Mouse (Mus musculus): ENCODE measurements around the gene Fat4. TPM values are rescaled to one million over a fixed set of nuclear protein-coding genes. Genes with fewer than 3 reads are reported as not detected.
A peak's percentile ranks its signal among the peaks of the same experiment; 100 is the strongest.

Fat4 gene
- total and polyA plus RNA-seq, 2 experiments from 2014 or later = 1.0 to 16.1 TPM

DNA sequence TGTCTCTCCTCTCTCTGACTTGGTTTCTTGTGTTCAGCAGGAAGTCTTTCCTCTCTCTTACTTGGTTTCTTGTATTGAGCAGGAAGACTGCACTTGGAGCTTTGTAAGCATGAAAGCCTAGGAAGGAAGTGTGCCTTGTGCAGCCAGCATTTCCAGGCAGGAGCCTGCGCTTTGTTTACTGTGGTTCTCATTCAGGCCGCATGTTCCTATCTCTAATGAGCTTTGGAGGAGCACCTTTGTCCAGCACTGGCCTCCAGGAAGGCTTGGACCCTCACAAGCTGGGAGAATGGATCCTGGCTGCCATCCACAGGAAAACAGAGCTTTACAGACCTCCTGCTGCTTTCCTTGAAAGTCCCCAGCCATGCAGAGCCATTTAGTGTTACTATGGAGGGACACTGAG lies 32.2 kb downstream of the Fat4 start:
- Histone ChIP-seq H3K4me2 (ENCODE audit: low read depth, low read length) (no peak overlapping the region), H3K27ac (ENCODE audit: low read depth) (peak overlapping the region; percentile 38), H3K9ac (replicated peaks; ENCODE audit: low read depth, low read length) (no peak overlapping the region), H3K9me3 (replicated peaks; ENCODE audit: control insufficient read depth, low read length) (no peaks in the 10 kb centered on the region), H3K36me3 (replicated peaks; ENCODE audit: control insufficient read depth, insufficient read depth, low read length) (no peaks in the 10 kb centered on the region), H3K27me3 (ENCODE audit: control insufficient read depth, insufficient read depth, low read length) (no peaks in the 10 kb centered on the region), H3K4me3 (ENCODE audit: low read depth, low read length) (no peak overlapping the region), H3K4me1 (ENCODE audit: control insufficient read depth, insufficient read depth) (peaks cover 4% of the 10 kb centered on the region; the same call in 1 of the 2 replicates)
- ATAC-seq (ENCODE audit: insufficient read depth, low read depth) (no peak), DNase-seq (ENCODE audit: low spot score) (no peak)
- TF ChIP-seq EP300 (IDR thresholded peaks at IDR 0.05; ENCODE audit: low read depth) (0 out of 2 replicates have a peak, but pooled peaks have one; percentile 25), CTCF (IDR thresholded peaks at IDR 0.05; ENCODE audit: low read depth) (no peak)
- 66% methylated on average over 2 of the region's 2 CpGs for WGBS

DNA sequence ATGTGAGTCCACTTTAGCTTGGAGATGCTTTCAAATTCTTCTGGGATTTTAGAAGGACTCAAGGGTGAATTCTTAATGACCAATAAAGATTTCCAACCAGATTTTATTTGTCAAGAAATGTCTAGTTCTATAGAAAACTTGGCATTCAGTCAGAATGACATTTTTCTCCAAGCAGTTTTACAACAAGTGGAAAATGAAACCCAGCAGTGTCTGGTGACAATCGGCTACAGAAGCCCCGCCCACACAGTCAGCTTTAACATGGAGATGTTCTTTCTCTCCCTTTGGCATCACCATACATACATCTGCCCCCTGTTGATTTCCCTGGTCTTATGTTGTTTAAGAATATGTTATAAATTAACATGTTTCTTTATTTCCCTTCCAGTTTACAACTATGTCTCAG lies 34.3 kb downstream of the Fat4 start:
- TF ChIP-seq EP300 (IDR thresholded peaks at IDR 0.05; ENCODE audit: low read depth) (no peak), CTCF (IDR thresholded peaks at IDR 0.05; ENCODE audit: low read depth) (no peak)
- Histone ChIP-seq H3K9ac (replicated peaks; ENCODE audit: low read depth, low read length) (no peak overlapping the region), H3K4me2 (ENCODE audit: low read depth, low read length) (no peak overlapping the region), H3K27ac (ENCODE audit: low read depth) (no peak overlapping the region), H3K36me3 (replicated peaks; ENCODE audit: control insufficient read depth, insufficient read depth, low read length) (no peaks in the 10 kb centered on the region), H3K27me3 (ENCODE audit: control insufficient read depth, insufficient read depth, low read length) (no peaks in the 10 kb centered on the region), H3K4me3 (ENCODE audit: low read depth, low read length) (no peak overlapping the region), H3K9me3 (replicated peaks; ENCODE audit: control insufficient read depth, low read length) (no peaks in the 10 kb centered on the region), H3K4me1 (ENCODE audit: control insufficient read depth, insufficient read depth) (peaks cover 4% of the 10 kb centered on the region; the same call in 1 of the 2 replicates)
- ATAC-seq (ENCODE audit: insufficient read depth, low read depth) (no peak), DNase-seq (ENCODE audit: low spot score) (no peak)
- WGBS = 71% methylated on average over 2 of the region's 2 CpGs

- ATAC-seq (ENCODE audit: insufficient read depth, low read depth) = no peak
- 73% methylated on average over 7 of the region's 7 CpGs for WGBS
- TF ChIP-seq EP300 (IDR thresholded peaks at IDR 0.05; ENCODE audit: low read depth) = no peak
- TF ChIP-seq CTCF (IDR thresholded peaks at IDR 0.05; ENCODE audit: low read depth) = no peak
These were observed 36.5 kb downstream of the Fat4 start for GRCm38 (mm10) chr3:38923251-38923686.

DNA sequence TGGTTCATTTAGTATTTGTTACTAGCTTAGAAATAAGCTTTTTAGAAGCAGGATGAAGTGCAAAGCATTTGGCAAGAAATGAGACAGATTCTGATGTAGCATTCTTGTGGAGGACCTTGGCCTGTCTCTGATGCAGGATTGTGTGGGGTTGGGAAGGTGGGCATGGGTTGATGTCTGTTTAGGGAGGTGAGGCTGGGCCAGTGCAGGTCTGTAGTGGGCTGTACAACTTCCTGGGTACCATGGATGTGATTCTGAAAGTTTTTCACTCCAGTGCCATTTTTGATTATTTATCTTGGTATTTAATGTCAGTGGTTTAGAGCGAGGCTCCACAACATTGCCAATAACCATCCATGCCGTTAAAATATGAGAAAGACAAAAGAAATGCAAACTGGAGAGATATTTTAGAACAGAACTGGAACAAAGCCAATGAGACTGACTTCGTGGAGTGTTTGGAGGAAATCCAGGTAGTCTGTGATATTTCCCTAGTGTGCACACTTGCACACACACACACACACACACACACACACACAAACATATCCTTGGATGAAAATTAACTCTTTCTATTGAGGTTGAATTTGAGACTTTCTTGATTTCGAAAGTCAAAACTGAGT lies 41.4 kb downstream of the Fat4 start:
- no peak overlapping the region for H3K4me3 ChIP-seq (ENCODE audit: low read depth, low read length)
- no peaks in the 10 kb centered on the region for H3K9me3 ChIP-seq (replicated peaks; ENCODE audit: control insufficient read depth, low read length)
- H3K27me3 ChIP-seq (ENCODE audit: control insufficient read depth, insufficient read depth, low read length) = no peaks in the 10 kb centered on the region
- TF ChIP-seq CTCF (IDR thresholded peaks at IDR 0.05; ENCODE audit: low read depth) = no peak
- TF ChIP-seq EP300 (IDR thresholded peaks at IDR 0.05; ENCODE audit: low read depth) = no peak
- WGBS = 15% methylated on average over 4 of the region's 4 CpGs
- H3K36me3 ChIP-seq (replicated peaks; ENCODE audit: control insufficient read depth, insufficient read depth, low read length) = no peaks in the 10 kb centered on the region
- H3K4me1 ChIP-seq (ENCODE audit: control insufficient read depth, insufficient read depth) = peaks cover 12% of the 10 kb centered on the region
- DNase-seq (ENCODE audit: low spot score) = no peak
- peak overlapping the region; percentile 22; the same call in 1 of the 2 replicates for H3K27ac ChIP-seq (ENCODE audit: low read depth)
- no peak for ATAC-seq (ENCODE audit: insufficient read depth, low read depth)
- no peak overlapping the region for H3K9ac ChIP-seq (replicated peaks; ENCODE audit: low read depth, low read length)
- H3K4me2 ChIP-seq (ENCODE audit: low read depth, low read length) = no peak overlapping the region; the same call in 1 of the 2 replicates

More at GRCm38 (mm10) chr3:38923251-38923686, 36.5 kb downstream of the Fat4 start:
- Histone ChIP-seq H3K27ac (ENCODE audit: low read depth) (no peak overlapping the region), H3K27me3 (ENCODE audit: control insufficient read depth, insufficient read depth, low read length) (no peaks in the 10 kb centered on the region), H3K4me3 (ENCODE audit: low read depth, low read length) (no peak overlapping the region), H3K9ac (replicated peaks; ENCODE audit: low read depth, low read length) (no peak overlapping the region), H3K4me1 (ENCODE audit: control insufficient read depth, insufficient read depth) (peaks cover 6% of the 10 kb centered on the region; the same call in 1 of the 2 replicates), H3K36me3 (replicated peaks; ENCODE audit: control insufficient read depth, insufficient read depth, low read length) (no peaks in the 10 kb centered on the region), H3K4me2 (ENCODE audit: low read depth, low read length) (no peak overlapping the region), H3K9me3 (replicated peaks; ENCODE audit: control insufficient read depth, low read length) (no peaks in the 10 kb centered on the region)
- no peak for DNase-seq (ENCODE audit: low spot score)

GRCm38 (mm10) chr3:38928751-38929150 lies 42.0 kb downstream of the Fat4 start:
- Histone ChIP-seq H3K27me3 (ENCODE audit: control insufficient read depth, insufficient read depth, low read length) (no peaks in the 10 kb centered on the region), H3K4me2 (ENCODE audit: low read depth, low read length) (no peak overlapping the region; the same call in 1 of the 2 replicates), H3K9me3 (replicated peaks; ENCODE audit: control insufficient read depth, low read length) (no peaks in the 10 kb centered on the region), H3K4me3 (ENCODE audit: low read depth, low read length) (no peak overlapping the region), H3K9ac (replicated peaks; ENCODE audit: low read depth, low read length) (no peak overlapping the region), H3K36me3 (replicated peaks; ENCODE audit: control insufficient read depth, insufficient read depth, low read length) (no peaks in the 10 kb centered on the region), H3K27ac (ENCODE audit: low read depth) (no peak overlapping the region), H3K4me1 (ENCODE audit: control insufficient read depth, insufficient read depth) (peaks cover 12% of the 10 kb centered on the region)
- TF ChIP-seq CTCF (IDR thresholded peaks at IDR 0.05; ENCODE audit: low read depth) (no peak), EP300 (IDR thresholded peaks at IDR 0.05; ENCODE audit: low read depth) (no peak)
- ATAC-seq (ENCODE audit: insufficient read depth, low read depth) (no peak), DNase-seq (ENCODE audit: low spot score) (no peak)
- WGBS = 35% methylated on average over 3 of the region's 3 CpGs

GRCm38 (mm10) chr3:38934780-38935179 lies 48.0 kb downstream of the Fat4 start:
- 69% methylated on average over 7 of the region's 7 CpGs for WGBS
- Histone ChIP-seq H3K4me2 (ENCODE audit: low read depth, low read length) (no peak overlapping the region), H3K4me3 (ENCODE audit: low read depth, low read length) (no peak overlapping the region), H3K9ac (replicated peaks; ENCODE audit: low read depth, low read length) (no peak overlapping the region), H3K36me3 (replicated peaks; ENCODE audit: control insufficient read depth, insufficient read depth, low read length) (no peaks in the 10 kb centered on the region), H3K27me3 (ENCODE audit: control insufficient read depth, insufficient read depth, low read length) (no peaks in the 10 kb centered on the region), H3K27ac (ENCODE audit: low read depth) (no peak overlapping the region), H3K9me3 (replicated peaks; ENCODE audit: control insufficient read depth, low read length) (no peaks in the 10 kb centered on the region), H3K4me1 (ENCODE audit: control insufficient read depth, insufficient read depth) (peaks cover 13% of the 10 kb centered on the region; the same call in 1 of the 2 replicates)
- ATAC-seq (ENCODE audit: insufficient read depth, low read depth) (no peak), DNase-seq (ENCODE audit: low spot score) (no peak)
- TF ChIP-seq EP300 (IDR thresholded peaks at IDR 0.05; ENCODE audit: low read depth) (no peak), CTCF (IDR thresholded peaks at IDR 0.05; ENCODE audit: low read depth) (no peak)
